Mouse (Mus musculus): ENCODE results near the gene Gm49339.
"Not testable (repeated sequence)": the region's sequence is repeated elsewhere in the genome, so short reads cannot be mapped to it uniquely, and the experiment has no call there.

The Gm49339 gene

GRCm38 (mm10) chr10:51480397-51480796 lies at the start of gene Gm49339, which contains the start of gene Lilr4b:
Gm49339 (plus strand) TSS chr10:51480612.
Lilr4b (plus strand) TSS chr10:51480632.
- not testable (repeated sequence) for DNase-seq

- no peak for DNase-seq
Measured at GRCm38 (mm10) chr10:51432940-51433339, 47.5 kb upstream of the Gm49339 start.

GRCm38 (mm10) chr10:51435684-51436083 lies 44.7 kb upstream of the Gm49339 start:
- peak; percentile 4 to 12 for DNase-seq

- DNase-seq, result no peak
Measured at GRCm38 (mm10) chr10:51451610-51452009, 28.8 kb upstream of the Gm49339 start.

- no peak for DNase-seq
Measured at GRCm38 (mm10) chr10:51453616-51454298, 26.7 kb upstream of the Gm49339 start.

GRCm38 (mm10) chr10:51454365-51454764 lies 26.0 kb upstream of the Gm49339 start:
- no peak for DNase-seq

- DNase-seq, result no peak
Measured at GRCm38 (mm10) chr10:51455762-51456161, 24.6 kb upstream of the Gm49339 start.

GRCm38 (mm10) chr10:51456369-51456768 lies 24.0 kb upstream of the Gm49339 start:
- DNase-seq, result no peak

- DNase-seq, result not testable (repeated sequence)
Measured at GRCm38 (mm10) chr10:51463800-51464199, 16.6 kb upstream of the Gm49339 start.

GRCm38 (mm10) chr10:51490691-51491090 lies 10.3 kb downstream of the Gm49339 start, which contains the start of gene Lilrb4a:
Lilrb4a (plus strand) TSS chr10:51490956.
- DNase-seq, result not testable (repeated sequence)

- DNase-seq, result no peak
Measured at GRCm38 (mm10) chr10:51520021-51520420, 39.6 kb downstream of the Gm49339 start.

GRCm38 (mm10) chr10:51521453-51521852 lies 41.0 kb downstream of the Gm49339 start:
- DNase-seq, result no peak

- DNase-seq, result no peak
Measured at GRCm38 (mm10) chr10:51526090-51526489, 45.7 kb downstream of the Gm49339 start.

GRCm38 (mm10) chr10:51526633-51527032 lies 46.2 kb downstream of the Gm49339 start:
- no peak for DNase-seq

GRCm38 (mm10) chr10:51528840-51529434 lies 48.5 kb downstream of the Gm49339 start:
- no peak for DNase-seq

GRCm38 (mm10) chr10:51529497-51529896 lies 49.1 kb downstream of the Gm49339 start:
- DNase-seq, result no peak

- no peak for DNase-seq
Measured at GRCm38 (mm10) chr10:51530813-51531212, 50.4 kb downstream of the Gm49339 start.
